Mouse (Mus musculus): ENCODE measurements around the gene Gpm6b.

Gpm6b gene

GRCm38 (mm10) chrX:166238831-166239460 lies at the start of gene Gpm6b:
Gene Gpm6b, plus strand, starts transcription at chrX:166238911.
- DNase-seq = peak; percentile 38

GRCm38 (mm10) chrX:166196327-166196726 lies 42.4 kb upstream of the Gpm6b start:
- DNase-seq = no peak

GRCm38 (mm10) chrX:166198266-166198665 lies 40.4 kb upstream of the Gpm6b start:
- no peak for DNase-seq

GRCm38 (mm10) chrX:166199812-166200211 lies 38.9 kb upstream of the Gpm6b start:
- DNase-seq = no peak

GRCm38 (mm10) chrX:166214576-166214975 lies 24.1 kb upstream of the Gpm6b start:
- no peak for DNase-seq

GRCm38 (mm10) chrX:166216248-166216647 lies 22.5 kb upstream of the Gpm6b start:
- no peak for DNase-seq

- DNase-seq = no peak
Measured at GRCm38 (mm10) chrX:166216720-166217119, 22.0 kb upstream of the Gpm6b start.

GRCm38 (mm10) chrX:166219331-166219730 lies 19.4 kb upstream of the Gpm6b start:
- no peak for DNase-seq

GRCm38 (mm10) chrX:166226856-166227255 lies 11.9 kb upstream of the Gpm6b start:
- no peak for DNase-seq

- no peak for DNase-seq
Measured at GRCm38 (mm10) chrX:166229750-166230149, 9.0 kb upstream of the Gpm6b start.

GRCm38 (mm10) chrX:166230515-166231267 lies 8.0 kb upstream of the Gpm6b start:
- no peak for DNase-seq

GRCm38 (mm10) chrX:166236131-166236530 lies 2.6 kb upstream of the Gpm6b start:
- DNase-seq = no peak

- no peak for DNase-seq
Measured at GRCm38 (mm10) chrX:166239520-166239919, 809 bp downstream of the Gpm6b start.

GRCm38 (mm10) chrX:166240751-166241150 lies 2.0 kb downstream of the Gpm6b start:
- no peak for DNase-seq

- DNase-seq = no peak
Measured at GRCm38 (mm10) chrX:166243261-166243885, 4.7 kb downstream of the Gpm6b start.

GRCm38 (mm10) chrX:166271489-166271888 lies 32.8 kb downstream of the Gpm6b start:
- no peak for DNase-seq

- no peak for DNase-seq
Measured at GRCm38 (mm10) chrX:166272646-166273045, 33.9 kb downstream of the Gpm6b start.

GRCm38 (mm10) chrX:166279861-166280260 lies 41.1 kb downstream of the Gpm6b start:
- DNase-seq = no peak

- DNase-seq = peak in 1 of 2 experiments; percentile 13
Measured at GRCm38 (mm10) chrX:166286760-166287483, 48.2 kb downstream of the Gpm6b start.

- no peak for DNase-seq
Measured at GRCm38 (mm10) chrX:166291266-166291665, 52.6 kb downstream of the Gpm6b start.

- DNase-seq = no peak
Measured at GRCm38 (mm10) chrX:166293465-166293864, 54.8 kb downstream of the Gpm6b start.

GRCm38 (mm10) chrX:166302791-166303190 lies 64.1 kb downstream of the Gpm6b start:
- no peak for DNase-seq

- no peak for DNase-seq
Measured at GRCm38 (mm10) chrX:166304355-166304754, 65.6 kb downstream of the Gpm6b start.

Data from cerebellum, postnatal 36 days (tissue).